Mouse (Mus musculus) cortical plate, adult 2 months (tissue): ENCODE measurements around the gene Tarbp1.

ENCODE experiments used
- CTCF ChIP-seq: fragments of 200-500 bp; IDR thresholded peaks from 2 replicates; pipeline ENCODE4 v1.5.1; 2011; ENCODE audit warnings: mild to moderate bottlenecking, control low read depth, low read length; ENCODE audit not compliant: insufficient read depth; ENCODE audit errors: extremely low read depth
- POLR2A ChIP-seq: fragments of 200-500 bp; IDR thresholded peaks from 2 replicates; pipeline ENCODE4 v1.6.1; 2011; ENCODE audit warnings: mild to moderate bottlenecking, low read length, control low read depth; ENCODE audit not compliant: insufficient read depth; ENCODE audit errors: extremely low read depth

DNA sequence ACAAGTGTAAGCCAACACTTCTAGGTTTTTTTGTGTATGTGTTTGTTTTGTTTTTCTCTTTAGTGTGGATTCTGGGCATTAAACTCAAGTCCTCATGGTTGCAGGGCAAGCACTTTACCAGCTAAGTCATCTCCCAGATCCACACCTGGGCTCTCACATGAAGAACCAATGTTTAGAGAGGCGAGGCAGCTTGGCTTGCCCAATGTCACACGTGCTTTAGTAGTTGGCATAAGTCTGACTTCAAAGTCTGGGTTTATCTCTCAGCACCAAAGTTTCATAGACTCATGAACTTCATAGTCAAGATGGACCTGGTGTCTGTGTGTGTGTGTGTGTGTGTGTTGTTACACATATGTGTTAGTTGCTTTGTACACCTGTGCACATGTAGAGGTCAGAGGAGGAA is 24.5 kb upstream of the Tarbp1 start:
- TF ChIP-seq POLR2A (no peak), CTCF (no peak)
